Mouse (Mus musculus) lung, postnatal 0 days (tissue): ENCODE results near the gene Adipor2.

ENCODE experiments used
- CTCF ChIP-seq: IDR thresholded peaks from 2 replicates; pipeline ENCODE4 v1.5.1; 2016; ENCODE audit warnings: antibody characterized with exemption, mild to moderate bottlenecking
- EP300 ChIP-seq: IDR thresholded peaks from 2 replicates; pipeline ENCODE4 v1.6.1; 2016; ENCODE audit warnings: antibody characterized with exemption, mild to moderate bottlenecking, control low read depth

GRCm38 (mm10) chr6:119337287-119337686 is 80.2 kb downstream of the Adipor2 start:
- TF ChIP-seq CTCF (no peak), EP300 (no peak)
